Mouse (Mus musculus) thymus, adult 2 months (tissue): ENCODE measurements around the gene Rpl24. TPM values are rescaled to one million over a fixed set of nuclear protein-coding genes. Genes with fewer than 3 reads are reported as not detected.

ENCODE experiments used
- DNase-seq: peaks from one replicate; pipeline ENCODE4 v3.0.0; 2021
- H3K27ac ChIP-seq: fragments of 200-500 bp; 2 replicates; pipeline ENCODE4 v1.5.1; 2012; ENCODE audit warnings: low read length, control low read depth; ENCODE audit not compliant: control insufficient read depth, insufficient read depth
- H3K27me3 ChIP-seq: fragments of 200-500 bp; 2 replicates; pipeline ENCODE4 v1.6.1; 2012; ENCODE audit warnings: mild to moderate bottlenecking, low read length, moderate library complexity, mixed read lengths; ENCODE audit not compliant: control insufficient read depth, insufficient read depth
- H3K36me3 ChIP-seq: fragments of 200-500 bp; 2 replicates; pipeline ENCODE4 v1.6.1; 2012; ENCODE audit warnings: mild to moderate bottlenecking, low read length, moderate library complexity; ENCODE audit not compliant: control insufficient read depth, insufficient read depth
- H3K4me1 ChIP-seq: fragments of 200-500 bp; replicated peaks from 2 replicates; pipeline ENCODE4 v1.6.1; 2012; ENCODE audit warnings: low read length; ENCODE audit not compliant: control insufficient read depth, insufficient read depth
- H3K4me3 ChIP-seq: fragments of 200-500 bp; 2 replicates; pipeline ENCODE4 v1.5.1; 2012; ENCODE audit warnings: mild to moderate bottlenecking, low read length, control low read depth, moderate library complexity; ENCODE audit not compliant: control insufficient read depth, insufficient read depth
- CTCF ChIP-seq: fragments of 200-500 bp; IDR thresholded peaks from 2 replicates; pipeline ENCODE4 v1.5.1; 2012; ENCODE audit warnings: mild to moderate bottlenecking, control low read depth, low read length, moderate library complexity, borderline replicate concordance; ENCODE audit not compliant: control insufficient read depth, poor library complexity, insufficient read depth; ENCODE audit errors: extremely low read depth
- POLR2A ChIP-seq: fragments of 200-500 bp; IDR thresholded peaks from 2 replicates; pipeline ENCODE4 v1.6.1; 2012; ENCODE audit warnings: mild to moderate bottlenecking, low read length, control low read depth, moderate library complexity; ENCODE audit not compliant: control insufficient read depth, poor library complexity, insufficient read depth; ENCODE audit errors: extremely low read depth
- WGBS: fragments of 180-500 bp; shearing (Covaris S2); methylation state at CpG from one replicate; pipeline ENCODE4 v1.1.7; 2018; 5-methylcytosine and 5-hydroxymethylcytosine counted together
- polyA plus RNA-seq: library from polyadenylated mRNA; depleted of rRNA; stranded (reverse); fragments of >200 nt; gene quantifications from 2 replicates; pipeline ENCODE4 v1.2.3, GENCODE M21; 2012; rRNA removed

Rpl24 gene
- polyA plus RNA-seq, 1 experiment: 151 TPM

GRCm38 (mm10) chr16:56014076-56014475 is 48.0 kb downstream of the Rpl24 start:
- Histone ChIP-seq H3K27me3 (no peaks in the 10 kb centered on the region), H3K36me3 (peaks cover 19% of the 10 kb centered on the region), H3K4me3 (no peak overlapping the region), H3K4me1 (no peaks in the 10 kb centered on the region), H3K27ac (no peak overlapping the region)
- WGBS: 96% methylated on average over 7 of the region's 7 CpGs
- no peak for DNase-seq
- TF ChIP-seq CTCF (no peak), POLR2A (no peak)

GRCm38 (mm10) chr16:56019660-56020059 is 53.6 kb downstream of the Rpl24 start:
- WGBS: 96% methylated on average over 7 of the region's 7 CpGs
- H3K4me3 ChIP-seq: no peak overlapping the region
- TF ChIP-seq CTCF (no peak), POLR2A (no peak)
- H3K36me3 ChIP-seq: peaks cover 32% of the 10 kb centered on the region
- H3K4me1 ChIP-seq: no peaks in the 10 kb centered on the region
- H3K27ac ChIP-seq: no peak overlapping the region
- DNase-seq: no peak
- no peaks in the 10 kb centered on the region for H3K27me3 ChIP-seq

Other genes with a start within 250 kb of the Rpl24 start
- 21.1 and 21.3 TPM in 2 replicates for gene Nfkbiz, start 127.4 kb upstream of the Rpl24 start, polyA plus RNA-seq
- 5.2 and 6.0 TPM in 2 replicates for gene Nxpe3, start 71.0 kb upstream of the Rpl24 start, polyA plus RNA-seq
- 17.4 and 19.3 TPM in 2 replicates for gene Cep97, start 31.4 kb upstream of the Rpl24 start, polyA plus RNA-seq
- 6.1 and 7.1 TPM in 2 replicates for gene Zbtb11, start 7.6 kb downstream of the Rpl24 start, polyA plus RNA-seq
- 17.0 and 18.9 TPM in 2 replicates for gene Pcnp, start 63.5 kb downstream of the Rpl24 start, polyA plus RNA-seq
- 6.5 and 6.8 TPM in 2 replicates for gene Trmt10c, start 71.5 kb downstream of the Rpl24 start, polyA plus RNA-seq
- gene Senp7, start 82.1 kb downstream of the Rpl24 start, polyA plus RNA-seq: 11.2 and 14.1 TPM in 2 replicates
- 0.24 and 0.28 TPM in 2 replicates for gene Impg2, start 238.0 kb downstream of the Rpl24 start, polyA plus RNA-seq